Mouse (Mus musculus): Measurements from ENCODE around the gene Arhgap24. TPM values are rescaled to one million over a fixed set of nuclear protein-coding genes. Genes with fewer than 3 reads are reported as not detected.
A peak's percentile ranks its signal among the peaks of the same experiment; 100 is the strongest.

Arhgap24 gene
- polyA plus RNA-seq, 1 experiment, result 12.5 TPM

GRCm38 (mm10) chr5:102788437-102788836 is 307.2 kb downstream of the Arhgap24 start:
- H3K4me2 ChIP-seq (ENCODE audit: low read depth), result no peak overlapping the region
- no peaks in the 10 kb centered on the region for H3K27me3 ChIP-seq (ENCODE audit: control insufficient read depth, insufficient read depth, insufficient read length)
- TF ChIP-seq POLR2AphosphoS2 (IDR thresholded peaks at IDR 0.05; ENCODE audit: insufficient read length, low read depth), result no peak
- no peak for TF ChIP-seq USF1 (IDR thresholded peaks at IDR 0.05; ENCODE audit: low read depth)
- no peak for TF ChIP-seq REST (IDR thresholded peaks at IDR 0.05; ENCODE audit: insufficient read depth, insufficient read length)
- no peak for TF ChIP-seq CEBPB (IDR thresholded peaks at IDR 0.05; ENCODE audit: insufficient read depth, poor library complexity, severe bottlenecking)
- no peak for TF ChIP-seq POLR2A (IDR thresholded peaks at IDR 0.05; ENCODE audit: insufficient read length, low read depth)
- no peak for TF ChIP-seq MAX (IDR thresholded peaks at IDR 0.05; ENCODE audit: low read depth)
- no peak for TF ChIP-seq MYOD1 (IDR thresholded peaks at IDR 0.05; ENCODE audit: control insufficient read depth in 1 of 3, insufficient read length in 2 of 3, low read depth in 2 of 3)
- TF ChIP-seq TCF12 (IDR thresholded peaks at IDR 0.05; ENCODE audit: insufficient read depth, poor library complexity, severe bottlenecking), result no peak
- TF ChIP-seq E2F4 (IDR thresholded peaks at IDR 0.05; ENCODE audit: insufficient read depth), result no peak
- H3K79me2 ChIP-seq (ENCODE audit: control insufficient read depth, insufficient read depth), result no peaks in the 10 kb centered on the region
- no peaks in the 10 kb centered on the region for H3K36me3 ChIP-seq (ENCODE audit: control insufficient read depth, insufficient read depth)
- no peak overlapping the region for H3K4me3 ChIP-seq
- no peak overlapping the region for H3ac ChIP-seq (ENCODE audit: control insufficient read depth, insufficient read length)

GRCm38 (mm10) chr5:102791273-102791672 is 310.1 kb downstream of the Arhgap24 start:
- no peak overlapping the region for H3K4me2 ChIP-seq (ENCODE audit: low read depth)
- no peak overlapping the region for H3ac ChIP-seq (ENCODE audit: control insufficient read depth, insufficient read length)
- no peak overlapping the region for H3K4me3 ChIP-seq
- no peaks in the 10 kb centered on the region for H3K79me2 ChIP-seq (ENCODE audit: control insufficient read depth, insufficient read depth)
- no peak for TF ChIP-seq MYOD1 (IDR thresholded peaks at IDR 0.05; ENCODE audit: control insufficient read depth in 1 of 3, insufficient read length in 2 of 3, low read depth in 2 of 3)
- TF ChIP-seq SRF (IDR thresholded peaks at IDR 0.05; ENCODE audit: control insufficient read depth, insufficient read length, low read depth), result no peak
- H3K36me3 ChIP-seq (ENCODE audit: control insufficient read depth, insufficient read depth), result no peaks in the 10 kb centered on the region
- H3K27me3 ChIP-seq (ENCODE audit: control insufficient read depth, insufficient read depth, insufficient read length), result no peaks in the 10 kb centered on the region

- H3K4me2 ChIP-seq (ENCODE audit: low read depth), result no peak overlapping the region
- H3K27me3 ChIP-seq (ENCODE audit: control insufficient read depth, insufficient read depth, insufficient read length), result no peaks in the 10 kb centered on the region
- no peaks in the 10 kb centered on the region for H3K36me3 ChIP-seq (ENCODE audit: control insufficient read depth, insufficient read depth)
- no peaks in the 10 kb centered on the region for H3K79me2 ChIP-seq (ENCODE audit: control insufficient read depth, insufficient read depth)
- TF ChIP-seq TCF12 (IDR thresholded peaks at IDR 0.05; ENCODE audit: insufficient read depth, poor library complexity, severe bottlenecking), result no peak
- no peak for TF ChIP-seq REST (IDR thresholded peaks at IDR 0.05; ENCODE audit: insufficient read depth, insufficient read length)
- TF ChIP-seq MAX (IDR thresholded peaks at IDR 0.05; ENCODE audit: low read depth), result no peak
- no peak for TF ChIP-seq E2F4 (IDR thresholded peaks at IDR 0.05; ENCODE audit: insufficient read depth)
- no peak for TF ChIP-seq SRF (IDR thresholded peaks at IDR 0.05; ENCODE audit: control insufficient read depth, insufficient read length, low read depth)
- no peak for TF ChIP-seq TCF3 (IDR thresholded peaks at IDR 0.05; ENCODE audit: insufficient read length, low read depth)
- no peak for TF ChIP-seq MYOD1 (IDR thresholded peaks at IDR 0.05; ENCODE audit: control insufficient read depth in 1 of 3, insufficient read length in 2 of 3, low read depth in 2 of 3)
- peak; percentile 94 for TF ChIP-seq CEBPB (IDR thresholded peaks at IDR 0.05; ENCODE audit: insufficient read depth, poor library complexity, severe bottlenecking)
- no peak overlapping the region for H3K4me3 ChIP-seq
- H3ac ChIP-seq (ENCODE audit: control insufficient read depth, insufficient read length), result no peak overlapping the region
Observed at GRCm38 (mm10) chr5:102793536-102793935, 312.3 kb downstream of the Arhgap24 start.

- Histone ChIP-seq H3ac (ENCODE audit: control insufficient read depth, insufficient read length) (no peak overlapping the region), H3K4me3 (no peak overlapping the region), H3K36me3 (ENCODE audit: control insufficient read depth, insufficient read depth) (no peaks in the 10 kb centered on the region), H3K4me2 (ENCODE audit: low read depth) (no peak overlapping the region), H3K27me3 (ENCODE audit: control insufficient read depth, insufficient read depth, insufficient read length) (no peaks in the 10 kb centered on the region), H3K79me2 (ENCODE audit: control insufficient read depth, insufficient read depth) (no peaks in the 10 kb centered on the region)
- no peak for TF ChIP-seq POLR2A (IDR thresholded peaks at IDR 0.05; ENCODE audit: insufficient read length, low read depth)
- TF ChIP-seq MAX (IDR thresholded peaks at IDR 0.05; ENCODE audit: low read depth), result no peak
- TF ChIP-seq POLR2AphosphoS2 (IDR thresholded peaks at IDR 0.05; ENCODE audit: insufficient read length, low read depth), result no peak
- no peak for TF ChIP-seq E2F4 (IDR thresholded peaks at IDR 0.05; ENCODE audit: insufficient read depth)
- TF ChIP-seq MYOD1 (IDR thresholded peaks at IDR 0.05; ENCODE audit: control insufficient read depth in 1 of 3, insufficient read length in 2 of 3, low read depth in 2 of 3), result no peak
- no peak for TF ChIP-seq USF1 (IDR thresholded peaks at IDR 0.05; ENCODE audit: low read depth)
- TF ChIP-seq TCF3 (IDR thresholded peaks at IDR 0.05; ENCODE audit: insufficient read length, low read depth), result no peak
- no peak for TF ChIP-seq TCF12 (IDR thresholded peaks at IDR 0.05; ENCODE audit: insufficient read depth, poor library complexity, severe bottlenecking)
- TF ChIP-seq SRF (IDR thresholded peaks at IDR 0.05; ENCODE audit: control insufficient read depth, insufficient read length, low read depth), result no peak
- no peak for TF ChIP-seq MYOG (IDR thresholded peaks at IDR 0.05; ENCODE audit: control insufficient read depth in 1 of 3, insufficient read depth in 1 of 3, insufficient read length in 2 of 3, low read depth in 2 of 3)
- TF ChIP-seq REST (IDR thresholded peaks at IDR 0.05; ENCODE audit: insufficient read depth, insufficient read length), result no peak
- TF ChIP-seq CEBPB (IDR thresholded peaks at IDR 0.05; ENCODE audit: insufficient read depth, poor library complexity, severe bottlenecking), result no peak
Observed at GRCm38 (mm10) chr5:102801469-102801868, 320.3 kb downstream of the Arhgap24 start.

- H3K79me2 ChIP-seq (ENCODE audit: control insufficient read depth, insufficient read depth), result no peaks in the 10 kb centered on the region
- H3ac ChIP-seq (ENCODE audit: control insufficient read depth, insufficient read length), result no peak overlapping the region
- H3K4me2 ChIP-seq (ENCODE audit: low read depth), result peak overlapping the region; percentile 42
- no peaks in the 10 kb centered on the region for H3K27me3 ChIP-seq (ENCODE audit: control insufficient read depth, insufficient read depth, insufficient read length)
- no peaks in the 10 kb centered on the region for H3K36me3 ChIP-seq (ENCODE audit: control insufficient read depth, insufficient read depth)
- H3K4me3 ChIP-seq, result no peak overlapping the region
- TF ChIP-seq MYOD1 (IDR thresholded peaks at IDR 0.05; ENCODE audit: control insufficient read depth in 1 of 3, insufficient read length in 2 of 3, low read depth in 2 of 3) (peak in 2 of 3 experiments; percentile 67 to 87), TCF12 (IDR thresholded peaks at IDR 0.05; ENCODE audit: insufficient read depth, poor library complexity, severe bottlenecking) (no peak), MYOG (IDR thresholded peaks at IDR 0.05; ENCODE audit: control insufficient read depth in 1 of 3, insufficient read depth in 1 of 3, insufficient read length in 2 of 3, low read depth in 2 of 3) (peak in 1 of 3 experiments; percentile 74), E2F4 (IDR thresholded peaks at IDR 0.05; ENCODE audit: insufficient read depth) (no peak), MAX (IDR thresholded peaks at IDR 0.05; ENCODE audit: low read depth) (no peak), SRF (IDR thresholded peaks at IDR 0.05; ENCODE audit: control insufficient read depth, insufficient read length, low read depth) (no peak)
Observed at GRCm38 (mm10) chr5:102802833-102803232, 321.6 kb downstream of the Arhgap24 start.

Measured in myocyte (in vitro differentiated cells).